Mouse (Mus musculus) CH12.LX (cell line): ENCODE measurements around the gene Meiob. TPM values are rescaled to one million over a fixed set of nuclear protein-coding genes. Genes with fewer than 3 reads are reported as not detected.

Experiments used
- DNase-seq: peaks from one replicate; pipeline ENCODE4 v3.0.0-alpha.2; 2013; ENCODE audit errors: extremely low read depth
- H3K27ac ChIP-seq: 2 replicates; pipeline ENCODE4 v1.5.1; 2012; ENCODE audit warnings: low read depth, mild to moderate bottlenecking, control low read depth, moderate library complexity; ENCODE audit not compliant: insufficient read depth
- H3K27me3 ChIP-seq: replicated peaks from 2 replicates; pipeline ENCODE3; 2012; ENCODE audit warnings: inconsistent platforms
- H3K36me3 ChIP-seq, 2 experiments: replicated peaks in 1 of 2; 2 replicates each; pipeline versions ENCODE3 to v1.6.1; 2012; ENCODE audit warnings: inconsistent platforms in 1 of 2, low read length in 1 of 2, mild to moderate bottlenecking in 1 of 2, mixed read lengths in 1 of 2, moderate library complexity in 1 of 2; ENCODE audit not compliant: control insufficient read depth in 1 of 2, insufficient read depth in 1 of 2
- H3K4me1 ChIP-seq, 2 experiments: 2 replicates each; pipeline ENCODE4 v1.6.1; 2012; ENCODE audit warnings: inconsistent platforms in 1 of 2, moderate library complexity in 1 of 2; ENCODE audit not compliant: insufficient read depth in 2 of 2, control insufficient read depth in 1 of 2
- H3K4me2 ChIP-seq: 2 replicates; pipeline ENCODE4 v1.6.1; 2012; ENCODE audit warnings: low read depth, mild to moderate bottlenecking, control low read depth; ENCODE audit not compliant: poor library complexity, insufficient read depth, severe bottlenecking
- H3K4me3 ChIP-seq, 3 experiments: fragments of 150-350 bp in 1 of 3; sonication (generic) in 1 of 3; replicated peaks in 1 of 3; 2 replicates each; pipeline versions ENCODE3 to v1.5.1; 2011 to 2012; ENCODE audit warnings: low read depth in 2 of 3, low read length in 2 of 3, mild to moderate bottlenecking in 2 of 3, moderate library complexity in 2 of 3, control low read depth in 1 of 3, improper control_type of control experiment in 1 of 3, inconsistent platforms in 1 of 3, mixed read lengths in 1 of 3; ENCODE audit not compliant: poor library complexity in 1 of 3
- H3K79me2 ChIP-seq: replicated peaks from 2 replicates; pipeline ENCODE4 v1.6.1; 2012; ENCODE audit warnings: mild to moderate bottlenecking, moderate library complexity; ENCODE audit not compliant: control insufficient read depth, poor library complexity, insufficient read depth, severe bottlenecking; ENCODE audit errors: extremely low read depth
- H3K9ac ChIP-seq: 2 replicates; pipeline ENCODE4 v1.6.1; 2012; ENCODE audit warnings: low read depth, mild to moderate bottlenecking, control low read depth, moderate library complexity; ENCODE audit not compliant: insufficient read depth
- H3K9me3 ChIP-seq: replicated peaks from 2 replicates; pipeline ENCODE3; 2012; ENCODE audit warnings: low read length, inconsistent platforms, mixed read lengths
- IRF4 ChIP-seq: IDR thresholded peaks from 2 replicates; pipeline ENCODE4 v1.6.1; 2014; ENCODE audit warnings: low read depth, mild to moderate bottlenecking, inconsistent platforms, low read length, improper control_type of control experiment
- KAT2A ChIP-seq: IDR thresholded peaks from 2 replicates; pipeline ENCODE4 v1.6.1; 2012; ENCODE audit warnings: low read length, improper control_type of control experiment, inconsistent platforms; ENCODE audit not compliant: insufficient replicate concordance
- MAFK ChIP-seq: IDR thresholded peaks from 2 replicates; pipeline ENCODE4 v1.6.1; 2011; ENCODE audit warnings: low read length, improper control_type of control experiment; ENCODE audit not compliant: insufficient replicate concordance
- MAX ChIP-seq: IDR thresholded peaks from 2 replicates; pipeline ENCODE4 v1.6.1; 2011; ENCODE audit warnings: low read length, improper control_type of control experiment
- MAZ ChIP-seq: IDR thresholded peaks from 2 replicates; pipeline ENCODE4 v1.6.1; 2012; ENCODE audit warnings: low read depth, mild to moderate bottlenecking, inconsistent platforms, low read length, improper control_type of control experiment, moderate library complexity
- MEF2A ChIP-seq: IDR thresholded peaks from 2 replicates; pipeline ENCODE4 v1.6.1; 2014; ENCODE audit warnings: low read depth, mild to moderate bottlenecking, inconsistent platforms, low read length, improper control_type of control experiment, borderline replicate concordance
- NRF1 ChIP-seq: IDR thresholded peaks from 2 replicates; pipeline ENCODE4 v1.6.1; 2014; ENCODE audit warnings: low read depth, mild to moderate bottlenecking, inconsistent platforms, low read length, improper control_type of control experiment, moderate library complexity
- PAX5 ChIP-seq: IDR thresholded peaks from 2 replicates; pipeline ENCODE4 v1.6.1; 2012; ENCODE audit warnings: low read length, inconsistent platforms, mixed read lengths
- USF1 ChIP-seq: IDR thresholded peaks from 2 replicates; pipeline ENCODE4 v1.6.1; 2014; ENCODE audit warnings: low read depth, mild to moderate bottlenecking, inconsistent platforms, low read length, improper control_type of control experiment
- ZC3H11A ChIP-seq: IDR thresholded peaks from 2 replicates; pipeline ENCODE4 v1.6.1; 2012; ENCODE audit warnings: low read depth, mild to moderate bottlenecking, inconsistent platforms, low read length, improper control_type of control experiment
- ZKSCAN1 ChIP-seq: IDR thresholded peaks from 2 replicates; pipeline ENCODE4 v1.6.1; 2012; ENCODE audit warnings: low read depth, inconsistent platforms, low read length, improper control_type of control experiment, borderline replicate concordance
- ZMIZ1 ChIP-seq: IDR thresholded peaks from 2 replicates; pipeline ENCODE4 v1.6.1; 2012; ENCODE audit warnings: low read depth, mild to moderate bottlenecking, inconsistent platforms, low read length, improper control_type of control experiment
- ZNF384 ChIP-seq: IDR thresholded peaks from 2 replicates; pipeline ENCODE4 v1.6.1; 2012; ENCODE audit warnings: low read depth, low read length, improper control_type of control experiment, inconsistent platforms
- dilution Hi-C: fragments of 300-500 bp; cut with MboI; formaldehyde crosslinking; loops from 2 replicates; pipeline ENCODE4 v1.14.3; 2020; ENCODE audit warnings: low sequenced_read_pairs; ENCODE audit not compliant: extremely low pct_unique_long_range_greater_than_20kb, extremely low pct_ligation_motif_present
- in situ Hi-C: fragments of 300-500 bp; cut with MboI; formaldehyde crosslinking; loops from 3 replicates; pipeline ENCODE4 v1.14.3; 2019; ENCODE audit warnings: low sequenced_read_pairs, low pct_ligation_motif_present, low pct_unique_long_range_greater_than_20kb, mixed read lengths
- polyA plus RNA-seq: library from polyadenylated mRNA; unstranded; fragments of >175 nt; gene quantifications from 2 replicates; pipeline ENCODE4 v1.2.1, GENCODE M21; 2012; ENCODE audit warnings: low read depth; ENCODE audit not compliant: insufficient read length
- total RNA-seq, 2 experiments: library from RNA; depleted of rRNA; stranded (reverse); fragments of 300-350 nt in 1 of 2; fragments of >200 nt in 1 of 2; gene quantifications; 2 replicates each; pipeline ENCODE4 v1.2.3; 2012 to 2014

Meiob gene
- total and polyA plus RNA-seq, 3 experiments: 0.23 to 0.40 (median 0.30) TPM

- peaks cover 88% of the 10 kb centered on the region for H3K27me3 ChIP-seq
- TF ChIP-seq PAX5 (no peak), ZC3H11A (no peak), MAX (no peak), ZMIZ1 (no peak), MEF2A (no peak), IRF4 (no peak), ZNF384 (no peak), MAZ (no peak), MAFK (no peak), ZKSCAN1 (no peak), USF1 (no peak), NRF1 (no peak)
- H3K4me3 ChIP-seq: no peak overlapping the region
- H3K27ac ChIP-seq: no peak overlapping the region
- H3K4me2 ChIP-seq: no peak overlapping the region
- dilution Hi-C loops (no loop called here), in situ Hi-C loops (no loop called here)
- H3K4me1 ChIP-seq: peaks cover 0 to 14% of the 10 kb centered on the region in 2 experiments; a peak in 2 of 4 replicates
- H3K36me3 ChIP-seq: no peaks in the 10 kb centered on the region
- no peak overlapping the region for H3K9ac ChIP-seq
- no peaks in the 10 kb centered on the region for H3K79me2 ChIP-seq
- H3K9me3 ChIP-seq: no peaks in the 10 kb centered on the region
- no peak for DNase-seq
Measured at GRCm38 (mm10) chr17:24765016-24765905, 38.8 kb upstream of the Meiob start.

GRCm38 (mm10) chr17:24766266-24766875, 37.7 kb upstream of the Meiob start:
- H3K9ac ChIP-seq: no peak overlapping the region
- H3K4me3 ChIP-seq: no peak overlapping the region
- no peak overlapping the region for H3K4me2 ChIP-seq
- peaks cover 0 to 14% of the 10 kb centered on the region in 2 experiments; a peak in 2 of 4 replicates for H3K4me1 ChIP-seq
- no peaks in the 10 kb centered on the region for H3K36me3 ChIP-seq
- no peaks in the 10 kb centered on the region for H3K9me3 ChIP-seq
- TF ChIP-seq KAT2A: no peak
- dilution Hi-C loops (no loop called here), in situ Hi-C loops (no loop called here)
- no peaks in the 10 kb centered on the region for H3K79me2 ChIP-seq
- H3K27me3 ChIP-seq: peaks cover 77% of the 10 kb centered on the region
- no peak overlapping the region for H3K27ac ChIP-seq
- no peak for DNase-seq
